Mouse (Mus musculus) stomach, embryonic 15.5 days (tissue): ENCODE measurements at regions not wholly inside any gene's neighbourhood (a gene's known extent, or its start where the extent isn't known, plus 50 kb on each side); places are given as distances from the start of the nearest gene placed in this dataset.
A peak's percentile ranks its signal among the peaks of the same experiment; 100 is the strongest.

Experiments used
- ATAC-seq: fragments of 200-750 bp; cut with Nextera tagmentation; 2 replicates; pipeline ENCODE4 v1.8.0; 2017; ENCODE audit warnings: low read depth, moderate number of reproducible peaks, moderate TSS enrichment; ENCODE audit not compliant: insufficient read depth, low FRiP score
- H3K27ac ChIP-seq: fragments of 300-500 bp; sonication (generic); 2 replicates; pipeline ENCODE4 v1.5.1; 2015; ENCODE audit warnings: mild to moderate bottlenecking, inconsistent platforms
- H3K27me3 ChIP-seq: fragments of 300-500 bp; sonication (generic); replicated peaks from 2 replicates; pipeline ENCODE4 v1.6.1; 2015; ENCODE audit warnings: inconsistent platforms
- H3K36me3 ChIP-seq: fragments of 300-500 bp; sonication (generic); 2 replicates; pipeline ENCODE4 v1.6.1; 2015; ENCODE audit warnings: inconsistent platforms
- H3K4me1 ChIP-seq: fragments of 300-500 bp; sonication (generic); 2 replicates; pipeline ENCODE4 v1.6.1; 2015; ENCODE audit warnings: inconsistent platforms
- H3K4me2 ChIP-seq: fragments of 300-500 bp; sonication (generic); 2 replicates; pipeline ENCODE4 v1.6.1; 2015; ENCODE audit warnings: mild to moderate bottlenecking, inconsistent platforms
- H3K4me3 ChIP-seq: fragments of 300-500 bp; sonication (generic); replicated peaks from 2 replicates; pipeline ENCODE4 v1.5.1; 2015; ENCODE audit warnings: inconsistent platforms
- H3K9ac ChIP-seq: fragments of 300-500 bp; sonication (generic); 2 replicates; pipeline ENCODE4 v1.6.1; 2015; ENCODE audit warnings: inconsistent platforms
- H3K9me3 ChIP-seq: fragments of 300-500 bp; sonication (generic); 2 replicates; pipeline ENCODE4 v1.6.1; 2016; ENCODE audit warnings: inconsistent platforms
- WGBS: fragments of 180-500 bp; shearing (Covaris S2); methylation state at CpG from one replicate; pipeline ENCODE4 v1.1.7; 2015; 5-methylcytosine and 5-hydroxymethylcytosine counted together

- H3K27ac ChIP-seq, result no peak overlapping the region
- 88% methylated on average over 3 of the region's 3 CpGs for whole genome bisulfite sequencing
- H3K4me2 ChIP-seq, result no peak overlapping the region
- no peaks in the 10 kb centered on the region for H3K36me3 ChIP-seq
- ATAC-seq, result no peak
- no peak overlapping the region for H3K4me3 ChIP-seq
- H3K9me3 ChIP-seq, result no peaks in the 10 kb centered on the region
- no peaks in the 10 kb centered on the region for H3K27me3 ChIP-seq
- 0 out of 2 replicates have a peak, but pooled peaks cover 3% of the 10 kb centered on the region for H3K4me1 ChIP-seq
- no peak overlapping the region for H3K9ac ChIP-seq
These were observed 233.1 kb upstream of the Kazn start for GRCm38 (mm10) chr4:142472332-142472731.

- H3K27ac ChIP-seq, result no peak overlapping the region
- no peak overlapping the region for H3K9ac ChIP-seq
- no peaks in the 10 kb centered on the region for H3K36me3 ChIP-seq
- H3K4me3 ChIP-seq, result no peak overlapping the region
- H3K4me1 ChIP-seq, result 0 out of 2 replicates have a peak, but pooled peaks cover 3% of the 10 kb centered on the region
- H3K9me3 ChIP-seq, result no peaks in the 10 kb centered on the region
- no peak overlapping the region for H3K4me2 ChIP-seq
- no peaks in the 10 kb centered on the region for H3K27me3 ChIP-seq
- WGBS, result 85% methylated on average over 6 of the region's 6 CpGs
- no peak for ATAC-seq
These were observed 231.6 kb upstream of the Kazn start for GRCm38 (mm10) chr4:142470784-142471183.

- Histone ChIP-seq H3K27ac (no peak overlapping the region), H3K4me1 (no peaks in the 10 kb centered on the region), H3K4me3 (no peak overlapping the region), H3K36me3 (no peaks in the 10 kb centered on the region), H3K27me3 (no peaks in the 10 kb centered on the region), H3K4me2 (no peak overlapping the region), H3K9me3 (no peaks in the 10 kb centered on the region), H3K9ac (no peak overlapping the region)
- no peak for ATAC-seq
- WGBS, result 57% methylated on average over 6 of the region's 6 CpGs
These were observed 228.7 kb upstream of the Kazn start for GRCm38 (mm10) chr4:142467920-142468319.

GRCm38 (mm10) chr4:142465226-142465625 lies 226.0 kb upstream of the Kazn start:
- no peak for ATAC-seq
- H3K9ac ChIP-seq, result no peak overlapping the region
- no peaks in the 10 kb centered on the region for H3K9me3 ChIP-seq
- H3K4me3 ChIP-seq, result no peak overlapping the region
- no peaks in the 10 kb centered on the region for H3K27me3 ChIP-seq
- no peak overlapping the region for H3K4me2 ChIP-seq
- H3K36me3 ChIP-seq, result no peaks in the 10 kb centered on the region
- no peak overlapping the region for H3K27ac ChIP-seq
- 85% methylated on average over 4 of the region's 4 CpGs for WGBS
- no peaks in the 10 kb centered on the region for H3K4me1 ChIP-seq

GRCm38 (mm10) chr4:142464066-142464465 lies 224.9 kb upstream of the Kazn start:
- Histone ChIP-seq H3K27me3 (no peaks in the 10 kb centered on the region), H3K36me3 (no peaks in the 10 kb centered on the region), H3K9me3 (no peaks in the 10 kb centered on the region), H3K27ac (no peak overlapping the region), H3K4me3 (no peak overlapping the region), H3K4me2 (no peak overlapping the region), H3K4me1 (no peaks in the 10 kb centered on the region), H3K9ac (no peak overlapping the region)
- 89% methylated on average over 6 of the region's 6 CpGs for WGBS
- ATAC-seq, result no peak

GRCm38 (mm10) chr4:142460468-142461086 lies 221.4 kb upstream of the Kazn start:
- 83% methylated on average over 13 of the region's 13 CpGs for WGBS
- H3K27me3 ChIP-seq, result no peaks in the 10 kb centered on the region
- no peak overlapping the region for H3K27ac ChIP-seq
- H3K4me1 ChIP-seq, result no peaks in the 10 kb centered on the region
- H3K4me2 ChIP-seq, result no peak overlapping the region
- no peaks in the 10 kb centered on the region for H3K36me3 ChIP-seq
- no peak for ATAC-seq
- no peaks in the 10 kb centered on the region for H3K9me3 ChIP-seq
- no peak overlapping the region for H3K4me3 ChIP-seq
- no peak overlapping the region for H3K9ac ChIP-seq

- H3K4me3 ChIP-seq, result no peak overlapping the region
- no peak overlapping the region for H3K9ac ChIP-seq
- 48% methylated on average over 11 of the region's 11 CpGs for WGBS
- no peak overlapping the region for H3K27ac ChIP-seq
- no peak for ATAC-seq
- peaks cover 5% of the 10 kb centered on the region; the same call in 1 of the 2 replicates for H3K4me1 ChIP-seq
- H3K36me3 ChIP-seq, result no peaks in the 10 kb centered on the region
- no peak overlapping the region for H3K4me2 ChIP-seq
- H3K9me3 ChIP-seq, result no peaks in the 10 kb centered on the region
- H3K27me3 ChIP-seq, result no peaks in the 10 kb centered on the region
These were observed 213.4 kb upstream of the Kazn start for GRCm38 (mm10) chr4:142452614-142453013.

GRCm38 (mm10) chr4:142450884-142451283 lies 211.7 kb upstream of the Kazn start:
- Histone ChIP-seq H3K9me3 (no peaks in the 10 kb centered on the region), H3K27ac (no peak overlapping the region), H3K27me3 (no peaks in the 10 kb centered on the region), H3K4me3 (no peak overlapping the region), H3K36me3 (no peaks in the 10 kb centered on the region), H3K9ac (no peak overlapping the region), H3K4me2 (no peak overlapping the region), H3K4me1 (peaks cover 5% of the 10 kb centered on the region; the same call in 1 of the 2 replicates)
- ATAC-seq, result no peak
- WGBS, result 83% methylated on average over 3 of the region's 3 CpGs

- no peak overlapping the region for H3K4me2 ChIP-seq
- ATAC-seq, result peak; percentile 10; the same call in 1 of the 2 replicates
- WGBS, result 38% methylated on average over 13 of the region's 13 CpGs
These were observed 210.5 kb upstream of the Kazn start for GRCm38 (mm10) chr4:142449713-142450112.

GRCm38 (mm10) chr4:142449198-142449702 lies 210.0 kb upstream of the Kazn start:
- H3K4me3 ChIP-seq, result no peak overlapping the region
- ATAC-seq, result no peak
- 63% methylated on average over 14 of the region's 14 CpGs for WGBS
- H3K9me3 ChIP-seq, result no peaks in the 10 kb centered on the region
- H3K27me3 ChIP-seq, result no peaks in the 10 kb centered on the region
- H3K27ac ChIP-seq, result no peak overlapping the region
- H3K4me2 ChIP-seq, result no peak overlapping the region
- H3K4me1 ChIP-seq, result peaks cover 5% of the 10 kb centered on the region; the same call in 1 of the 2 replicates
- no peaks in the 10 kb centered on the region for H3K36me3 ChIP-seq
- H3K9ac ChIP-seq, result no peak overlapping the region

More at GRCm38 (mm10) chr4:142449713-142450112, 210.5 kb upstream of the Kazn start:
- H3K27me3 ChIP-seq, result no peaks in the 10 kb centered on the region
- H3K4me3 ChIP-seq, result no peak overlapping the region
- peaks cover 5% of the 10 kb centered on the region; the same call in 1 of the 2 replicates for H3K4me1 ChIP-seq
- H3K9ac ChIP-seq, result no peak overlapping the region
- no peaks in the 10 kb centered on the region for H3K9me3 ChIP-seq
- H3K36me3 ChIP-seq, result no peaks in the 10 kb centered on the region
- no peak overlapping the region for H3K27ac ChIP-seq

GRCm38 (mm10) chr4:142447529-142447928 lies 208.3 kb upstream of the Kazn start:
- Histone ChIP-seq H3K9ac (no peak overlapping the region), H3K27me3 (no peaks in the 10 kb centered on the region), H3K4me2 (no peak overlapping the region), H3K4me1 (peaks cover 2% of the 10 kb centered on the region; the same call in 1 of the 2 replicates), H3K27ac (no peak overlapping the region), H3K36me3 (no peaks in the 10 kb centered on the region), H3K9me3 (no peaks in the 10 kb centered on the region), H3K4me3 (no peak overlapping the region)
- no peak for ATAC-seq
- WGBS, result 45% methylated on average over 7 of the region's 7 CpGs

- no peak overlapping the region for H3K4me3 ChIP-seq
- H3K36me3 ChIP-seq, result no peaks in the 10 kb centered on the region
- H3K27me3 ChIP-seq, result no peaks in the 10 kb centered on the region
- H3K9ac ChIP-seq, result no peak overlapping the region
- H3K9me3 ChIP-seq, result no peaks in the 10 kb centered on the region
- no peak overlapping the region for H3K27ac ChIP-seq
- H3K4me2 ChIP-seq, result no peak overlapping the region
- WGBS, result 81% methylated on average over 11 of the region's 11 CpGs
- no peaks in the 10 kb centered on the region for H3K4me1 ChIP-seq
- ATAC-seq, result no peak
These were observed 201.8 kb upstream of the Kazn start for GRCm38 (mm10) chr4:142441045-142441444.
